Mouse (Mus musculus): Measurements from ENCODE around the gene Ripply1. TPM values are rescaled to one million over a fixed set of nuclear protein-coding genes. Genes with fewer than 3 reads are reported as not detected.

Gene Ripply1
- total RNA-seq (2018; cell fraction: chromatin; rRNA removed): not detected
- total RNA-seq (2018; cell fraction: cytosol; rRNA removed): not detected
- not detected for total RNA-seq (2018; cell fraction: nucleus; rRNA removed)
- not detected in 3 replicates for polyA plus RNA-seq (2018)

DNA sequence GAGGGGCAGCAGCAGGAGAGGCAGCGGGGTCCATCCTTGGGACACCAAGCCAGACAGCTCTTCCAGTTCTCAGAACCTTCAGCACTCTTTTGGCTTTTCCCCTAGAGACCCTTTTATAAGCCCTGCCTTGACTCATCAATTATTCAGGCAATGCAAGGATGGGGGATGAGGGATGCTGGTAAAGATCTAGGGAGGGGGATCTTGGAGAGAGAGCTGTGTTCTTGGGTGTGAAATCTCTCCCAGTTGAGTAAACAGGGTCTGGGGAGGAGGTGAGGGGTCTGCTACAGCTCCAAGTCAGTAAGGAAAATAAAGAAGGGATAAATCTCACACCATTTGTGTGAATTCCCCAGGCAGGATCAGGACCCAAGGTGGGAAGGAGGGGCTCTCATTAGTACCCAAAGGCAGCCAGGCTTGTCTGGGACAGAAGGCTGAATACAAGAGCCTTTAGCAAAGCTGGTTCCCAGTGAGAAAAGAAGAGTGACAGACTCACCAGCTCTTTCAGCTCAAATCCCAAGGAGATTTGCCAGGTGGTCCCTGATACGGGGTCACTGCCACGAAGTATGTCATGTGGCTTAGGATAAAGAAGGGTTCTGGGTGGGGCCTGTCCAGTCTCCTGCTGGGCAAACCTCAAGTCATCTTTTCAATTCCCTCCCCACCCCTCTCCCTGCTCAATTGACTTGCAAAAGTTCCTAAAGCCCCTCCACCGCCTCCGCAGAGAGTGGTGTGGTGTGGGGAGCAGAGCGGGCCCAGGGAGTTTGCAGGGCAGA is at the start of gene Ripply1:
Gene Ripply1 (minus strand): TSS at position 76 of the 767 bp plus-strand sequence.
- no peaks in the 10 kb centered on the region for H3K36me3 ChIP-seq (ENCODE audit: inconsistent target)
- no peak within 1 kb of the TSS for H3K27ac ChIP-seq
- H3K4me3 ChIP-seq (ENCODE audit: inconsistent target): no peak within 1 kb of the TSS
- no peaks in the 10 kb centered on the region for H3K79me2 ChIP-seq (ENCODE audit: inconsistent target)
- WGBS (ENCODE audit: missing documents): 73% methylated on average over 5 of the region's 6 CpGs

DNA sequence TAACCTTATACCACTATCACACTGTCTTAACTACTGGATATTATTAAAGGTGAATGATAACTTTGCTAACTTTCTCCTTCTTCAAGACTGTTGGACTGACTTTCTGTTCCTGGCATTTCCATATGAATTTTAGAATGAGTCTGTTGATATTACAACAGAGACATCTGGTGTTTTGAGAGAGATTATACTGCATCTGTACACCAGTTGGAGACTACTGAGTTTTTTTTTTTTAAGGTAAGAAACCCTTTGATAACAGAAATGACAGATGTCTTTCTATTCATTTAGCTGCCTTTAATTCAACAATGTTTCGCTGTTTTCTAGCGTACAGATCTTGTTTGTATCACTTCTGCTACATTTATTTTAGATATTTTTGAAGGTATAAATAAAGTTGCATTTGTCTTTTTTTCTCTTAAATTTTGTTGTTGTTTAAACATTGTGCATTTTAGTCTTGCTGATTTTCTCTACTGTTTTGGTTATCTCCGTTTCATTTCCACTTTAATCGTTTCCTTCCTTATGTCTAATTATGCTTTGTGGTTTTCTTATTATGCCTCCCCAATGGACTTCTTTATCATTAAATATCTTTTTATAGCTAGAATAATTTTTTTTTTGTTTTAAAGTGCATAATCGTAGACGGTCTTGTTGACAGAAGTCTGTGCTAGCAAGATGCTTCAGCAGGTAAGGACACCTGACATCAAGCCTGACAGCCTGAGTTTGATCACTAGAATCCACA is 46.4 kb upstream of the Ripply1 start:
- H3K79me2 ChIP-seq (ENCODE audit: inconsistent target): no peaks in the 10 kb centered on the region
- H3K27ac ChIP-seq: no peak overlapping the region
- H3K4me3 ChIP-seq (ENCODE audit: inconsistent target): no peak overlapping the region
- H3K36me3 ChIP-seq (ENCODE audit: inconsistent target): no peaks in the 10 kb centered on the region
- 70% methylated on average over 6 of the region's 6 CpGs for WGBS (ENCODE audit: missing documents)

DNA sequence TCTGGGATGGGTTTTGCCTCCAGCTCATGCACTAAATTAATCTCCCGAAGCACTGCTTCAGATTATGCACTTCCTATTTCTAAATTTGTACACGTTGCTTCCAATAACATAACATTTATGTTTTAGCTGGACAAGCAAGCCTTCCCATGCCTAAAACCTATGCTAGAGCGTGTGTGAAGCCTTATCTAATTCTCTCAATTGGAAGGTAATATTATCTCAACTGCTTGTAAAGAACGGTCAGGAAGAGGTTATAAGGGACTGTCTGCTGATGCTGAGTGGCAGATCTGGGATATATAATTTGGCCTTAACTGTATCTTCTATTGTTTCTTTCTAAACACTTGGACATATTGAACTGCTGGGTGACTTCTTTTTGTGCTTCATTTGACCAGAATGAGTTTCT is 44.8 kb upstream of the Ripply1 start:
- WGBS (ENCODE audit: missing documents): 85% methylated on average over 3 of the region's 4 CpGs
- no peak overlapping the region for H3K27ac ChIP-seq
- no peaks in the 10 kb centered on the region for H3K79me2 ChIP-seq (ENCODE audit: inconsistent target)
- no peaks in the 10 kb centered on the region for H3K36me3 ChIP-seq (ENCODE audit: inconsistent target)
- no peak overlapping the region for H3K4me3 ChIP-seq (ENCODE audit: inconsistent target)

DNA sequence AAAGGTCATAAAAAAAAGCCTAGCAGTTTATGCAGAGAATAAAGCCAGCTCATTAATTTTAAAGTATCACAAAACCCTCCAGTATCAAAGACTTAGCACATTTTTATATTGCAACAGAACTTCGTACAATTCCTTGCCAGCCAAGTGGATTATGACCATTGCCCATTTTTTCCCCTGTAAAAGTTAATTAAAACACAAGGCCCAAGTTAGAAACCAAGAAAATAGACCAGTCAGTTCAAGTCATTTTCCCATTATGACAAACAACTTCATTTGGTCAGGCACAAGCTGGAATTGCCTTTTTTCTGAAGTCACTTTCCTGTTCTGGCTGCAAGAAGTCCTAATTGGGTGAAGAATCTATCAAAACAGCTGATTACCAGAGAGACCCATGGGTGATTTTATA is 43.2 kb upstream of the Ripply1 start:
- Histone ChIP-seq H3K4me3 (ENCODE audit: inconsistent target) (no peak overlapping the region), H3K27ac (no peak overlapping the region), H3K79me2 (ENCODE audit: inconsistent target) (no peaks in the 10 kb centered on the region), H3K36me3 (ENCODE audit: inconsistent target) (no peaks in the 10 kb centered on the region)
- 90% methylated on average over 1 of the region's 1 CpGs for WGBS (ENCODE audit: missing documents)

DNA sequence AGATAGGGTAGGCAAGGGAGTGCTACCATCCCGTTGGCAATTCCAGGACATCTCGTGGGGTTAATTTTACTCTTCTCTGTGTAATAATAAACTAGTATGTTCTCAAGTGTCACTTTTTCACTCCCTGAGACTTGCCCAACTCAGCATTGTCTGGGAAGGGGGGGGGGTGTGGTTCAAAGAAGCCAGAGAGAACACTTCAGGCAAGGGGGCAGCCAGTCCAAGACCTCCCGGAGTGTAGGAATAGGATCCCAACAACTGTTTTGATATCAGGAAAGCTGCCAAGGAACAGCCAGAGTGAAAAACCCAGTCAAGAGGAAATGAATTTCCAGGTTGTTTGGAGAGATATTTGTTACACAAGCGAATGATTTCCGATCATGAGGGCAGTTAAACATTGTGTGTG is 33.0 kb upstream of the Ripply1 start:
- Histone ChIP-seq H3K79me2 (ENCODE audit: inconsistent target) (no peaks in the 10 kb centered on the region), H3K36me3 (ENCODE audit: inconsistent target) (no peaks in the 10 kb centered on the region), H3K27ac (no peak overlapping the region), H3K4me3 (ENCODE audit: inconsistent target) (no peak overlapping the region)
- 85% methylated on average over 5 of the region's 5 CpGs for WGBS (ENCODE audit: missing documents)

DNA sequence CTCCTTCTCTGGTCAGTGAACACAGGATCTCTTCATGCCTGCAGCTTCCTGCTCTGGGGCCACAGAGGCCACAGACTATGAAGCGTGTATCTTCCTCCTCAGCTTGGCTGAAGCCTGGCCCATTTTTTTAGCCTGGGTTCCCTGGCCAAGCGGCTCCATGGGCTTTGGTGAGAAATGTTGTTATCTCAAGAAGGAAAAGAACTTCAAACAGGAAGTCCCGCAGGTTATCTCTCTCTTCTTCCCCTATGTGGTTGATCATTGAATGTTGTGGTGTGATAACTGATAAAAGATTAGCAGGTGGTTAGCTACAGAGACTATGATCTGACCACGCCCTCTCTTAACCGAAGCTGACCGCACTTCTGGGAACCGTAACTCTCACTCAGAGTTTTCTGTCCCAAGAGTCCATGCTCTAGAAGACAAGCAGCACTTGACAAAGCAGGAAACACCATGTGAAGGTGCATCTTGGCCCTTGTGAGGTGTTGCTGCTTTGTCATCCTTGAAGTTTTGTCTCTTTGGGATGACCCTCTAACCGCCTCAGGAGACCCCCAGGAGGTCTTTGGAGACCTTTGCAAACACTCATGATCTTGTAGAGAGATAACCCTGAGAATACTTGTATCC is 32.0 kb upstream of the Ripply1 start:
- H3K27ac ChIP-seq: no peak overlapping the region
- WGBS (ENCODE audit: missing documents): 49% methylated on average over 8 of the region's 8 CpGs
- H3K79me2 ChIP-seq (ENCODE audit: inconsistent target): no peaks in the 10 kb centered on the region
- H3K4me3 ChIP-seq (ENCODE audit: inconsistent target): no peak overlapping the region
- no peaks in the 10 kb centered on the region for H3K36me3 ChIP-seq (ENCODE audit: inconsistent target)

DNA sequence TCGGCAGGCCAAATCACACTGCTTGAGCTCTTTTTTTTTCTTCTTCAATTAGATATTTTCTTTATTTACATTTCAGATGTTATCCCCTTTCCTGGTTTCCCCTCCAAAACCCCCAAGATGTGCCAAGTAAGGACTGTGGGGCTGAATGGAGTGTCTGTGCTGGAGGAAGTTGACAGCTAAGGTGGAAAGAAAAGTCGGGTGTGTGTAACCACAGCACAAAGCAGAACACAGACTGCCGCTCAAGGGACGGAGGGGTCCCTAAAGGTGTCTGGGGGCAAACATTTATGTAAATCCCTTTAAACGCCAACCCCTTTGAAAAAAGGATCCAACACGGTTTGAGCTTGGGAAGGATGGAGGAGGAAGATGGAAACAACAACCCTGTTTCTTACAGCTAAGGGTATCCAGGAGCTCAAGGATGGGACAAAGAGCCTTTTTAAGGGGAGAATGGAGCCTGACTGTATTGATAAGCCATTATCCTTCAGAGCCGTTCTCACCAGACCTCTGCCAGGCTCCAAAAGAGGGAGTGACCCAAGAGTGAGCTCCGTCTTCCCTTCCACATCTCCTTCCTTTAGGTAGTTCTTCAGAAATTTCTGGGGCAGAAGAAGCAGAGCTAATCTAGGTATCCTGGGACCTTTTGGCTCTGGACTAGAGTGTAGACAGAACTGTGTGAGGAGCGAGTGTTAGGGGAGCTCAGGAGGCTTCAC is 31.3 kb upstream of the Ripply1 start:
- H3K79me2 ChIP-seq (ENCODE audit: inconsistent target): no peaks in the 10 kb centered on the region
- no peak overlapping the region for H3K27ac ChIP-seq
- H3K4me3 ChIP-seq (ENCODE audit: inconsistent target): no peak overlapping the region
- WGBS (ENCODE audit: missing documents): 61% methylated on average over 9 of the region's 9 CpGs
- H3K36me3 ChIP-seq (ENCODE audit: inconsistent target): no peaks in the 10 kb centered on the region

DNA sequence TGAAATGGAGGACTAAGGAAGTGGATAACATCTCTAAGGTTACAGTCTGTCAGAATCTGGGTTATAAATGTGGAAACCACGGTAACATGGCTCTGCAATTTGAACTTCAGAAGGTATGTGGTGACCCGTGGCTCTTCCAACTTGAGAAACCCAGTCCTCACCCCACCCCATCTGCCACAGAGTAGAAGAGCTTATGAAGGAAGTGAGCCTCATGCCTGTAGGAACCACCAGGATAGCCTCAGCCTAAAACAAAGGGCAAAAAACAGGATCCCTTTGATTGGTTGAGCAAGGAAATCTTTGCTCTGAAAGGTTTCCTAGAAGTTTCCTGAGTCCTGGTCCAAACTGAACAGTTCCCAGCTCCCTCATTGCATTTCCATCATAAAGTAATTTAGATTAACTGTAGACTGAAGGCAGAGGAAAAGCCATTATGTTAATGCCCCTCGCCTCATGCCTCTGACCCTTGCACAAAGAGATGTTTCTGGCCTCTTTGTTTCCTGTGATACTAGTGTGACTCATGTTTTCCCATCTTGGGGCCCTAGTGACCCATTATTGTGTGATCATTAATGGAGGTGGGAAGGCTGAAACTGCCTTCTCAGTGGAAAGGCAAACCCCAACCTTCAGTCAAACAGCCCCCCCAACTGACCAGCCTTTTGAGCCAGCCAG is 30.6 kb upstream of the Ripply1 start:
- no peaks in the 10 kb centered on the region for H3K79me2 ChIP-seq (ENCODE audit: inconsistent target)
- no peak overlapping the region for H3K27ac ChIP-seq
- H3K4me3 ChIP-seq (ENCODE audit: inconsistent target): no peak overlapping the region
- H3K36me3 ChIP-seq (ENCODE audit: inconsistent target): no peaks in the 10 kb centered on the region
- 60% methylated on average over 3 of the region's 3 CpGs for WGBS (ENCODE audit: missing documents)

DNA sequence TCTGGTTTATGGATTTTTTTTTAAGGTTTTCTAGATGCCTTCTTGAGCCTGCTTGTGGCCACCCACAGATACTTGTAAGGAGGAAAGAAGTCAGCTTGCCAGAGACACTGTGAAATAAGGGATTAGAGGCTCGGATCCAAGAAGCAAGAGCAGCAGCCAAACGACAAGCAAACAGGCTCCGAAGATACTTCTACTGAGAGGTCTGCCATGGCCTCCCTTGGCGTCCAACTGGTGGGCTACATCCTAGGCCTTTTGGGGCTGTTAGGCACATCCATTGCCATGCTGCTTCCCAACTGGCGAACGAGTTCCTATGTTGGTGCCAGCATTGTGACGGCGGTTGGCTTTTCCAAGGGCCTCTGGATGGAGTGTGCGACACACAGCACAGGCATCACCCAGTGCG is 26.3 kb upstream of the Ripply1 start:
- Histone ChIP-seq H3K27ac (no peak overlapping the region), H3K4me3 (ENCODE audit: inconsistent target) (no peak overlapping the region), H3K36me3 (ENCODE audit: inconsistent target) (no peaks in the 10 kb centered on the region), H3K79me2 (ENCODE audit: inconsistent target) (no peaks in the 10 kb centered on the region)
- 90% methylated on average over 10 of the region's 10 CpGs for WGBS (ENCODE audit: missing documents)

DNA sequence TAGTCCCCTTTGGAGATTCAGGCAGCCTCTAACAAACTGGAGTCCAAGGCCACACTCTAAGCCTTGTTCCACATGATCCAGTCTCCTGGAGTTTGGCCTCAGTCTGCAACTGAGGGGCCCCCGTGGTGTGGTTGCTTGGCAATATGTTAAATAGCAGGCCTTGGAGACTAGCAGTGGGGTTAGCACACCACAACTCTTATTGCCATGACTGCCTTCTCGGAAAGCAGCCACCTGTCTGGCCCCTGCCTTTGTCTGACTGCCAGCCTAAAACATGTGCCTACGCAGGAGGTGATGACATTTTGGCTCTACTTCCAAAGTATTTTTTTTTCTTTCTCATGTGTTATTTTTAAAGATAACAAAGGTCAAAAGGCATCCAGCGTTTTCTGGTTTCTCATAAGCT is 25.9 kb upstream of the Ripply1 start:
- H3K27ac ChIP-seq: no peak overlapping the region
- 85% methylated on average over 4 of the region's 4 CpGs for WGBS (ENCODE audit: missing documents)
- H3K79me2 ChIP-seq (ENCODE audit: inconsistent target): no peaks in the 10 kb centered on the region
- no peaks in the 10 kb centered on the region for H3K36me3 ChIP-seq (ENCODE audit: inconsistent target)
- H3K4me3 ChIP-seq (ENCODE audit: inconsistent target): no peak overlapping the region

DNA sequence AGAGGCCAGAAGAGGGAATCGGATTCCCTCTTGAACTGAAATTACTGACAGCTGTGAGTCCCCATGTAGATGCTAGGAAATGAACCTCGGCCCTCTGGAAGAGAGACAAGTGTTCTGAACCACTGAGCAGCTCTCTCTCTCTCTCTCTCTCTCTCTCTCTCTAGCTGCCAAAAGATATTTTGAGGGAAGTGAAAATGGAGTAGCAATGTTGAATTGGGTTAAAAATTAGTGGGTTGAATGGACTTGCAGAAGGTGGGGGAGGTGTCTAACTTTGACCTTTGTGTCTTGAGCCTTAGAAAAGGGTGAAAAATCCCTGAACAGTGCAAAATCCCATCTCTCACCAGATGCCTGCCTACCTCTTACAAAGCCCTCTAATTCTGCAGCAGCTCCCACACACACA is 25.2 kb upstream of the Ripply1 start:
- H3K4me3 ChIP-seq (ENCODE audit: inconsistent target): no peak overlapping the region
- H3K36me3 ChIP-seq (ENCODE audit: inconsistent target): no peaks in the 10 kb centered on the region
- H3K27ac ChIP-seq: no peak overlapping the region
- no peaks in the 10 kb centered on the region for H3K79me2 ChIP-seq (ENCODE audit: inconsistent target)
- 37% methylated on average over 2 of the region's 2 CpGs for WGBS (ENCODE audit: missing documents)

DNA sequence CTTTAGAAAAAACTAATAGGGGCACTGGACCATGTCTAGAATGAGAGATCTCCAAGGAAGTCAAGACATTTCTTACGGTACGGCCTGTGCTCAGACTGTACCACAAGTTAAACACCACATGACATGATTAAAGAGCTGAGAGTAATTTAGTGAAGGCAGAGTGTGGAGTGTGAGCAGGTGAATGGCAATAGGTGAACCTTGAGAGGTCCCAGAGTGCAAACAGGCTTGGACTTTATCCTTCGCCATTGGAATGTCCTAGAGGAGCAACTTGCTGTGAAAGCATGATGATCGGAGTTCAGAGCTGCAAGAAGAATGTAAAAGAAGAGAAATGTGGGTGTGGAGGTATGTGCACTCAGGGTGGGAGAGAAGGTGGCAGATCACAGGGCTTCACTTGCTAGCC is 23.8 kb upstream of the Ripply1 start:
- Histone ChIP-seq H3K79me2 (ENCODE audit: inconsistent target) (no peaks in the 10 kb centered on the region), H3K27ac (no peak overlapping the region), H3K4me3 (ENCODE audit: inconsistent target) (no peak overlapping the region), H3K36me3 (ENCODE audit: inconsistent target) (no peaks in the 10 kb centered on the region)
- WGBS (ENCODE audit: missing documents): 94% methylated on average over 2 of the region's 4 CpGs

DNA sequence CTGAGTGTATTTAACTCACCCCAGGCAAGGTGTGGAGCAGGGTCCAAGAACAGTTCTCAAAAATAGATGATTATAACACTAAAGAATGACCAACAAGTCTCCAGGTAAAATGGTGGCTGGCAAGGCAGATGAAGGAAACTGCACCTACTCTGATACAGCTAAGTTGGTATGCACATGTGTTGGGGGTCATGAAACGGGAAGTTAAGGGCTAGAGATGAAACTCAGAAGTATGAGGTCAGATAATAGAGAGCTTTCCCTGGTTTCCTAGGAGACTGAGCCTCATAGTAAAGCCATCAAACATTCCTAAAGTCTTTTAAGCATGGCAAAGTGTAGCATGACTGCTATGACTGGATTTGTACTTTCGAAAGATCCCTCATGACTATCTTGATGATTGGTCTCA is 20.9 kb upstream of the Ripply1 start:
- WGBS (ENCODE audit: missing documents): 65% methylated on average over 2 of the region's 2 CpGs
- Histone ChIP-seq H3K27ac (no peak overlapping the region), H3K36me3 (ENCODE audit: inconsistent target) (no peaks in the 10 kb centered on the region), H3K4me3 (ENCODE audit: inconsistent target) (no peak overlapping the region), H3K79me2 (ENCODE audit: inconsistent target) (no peaks in the 10 kb centered on the region)

DNA sequence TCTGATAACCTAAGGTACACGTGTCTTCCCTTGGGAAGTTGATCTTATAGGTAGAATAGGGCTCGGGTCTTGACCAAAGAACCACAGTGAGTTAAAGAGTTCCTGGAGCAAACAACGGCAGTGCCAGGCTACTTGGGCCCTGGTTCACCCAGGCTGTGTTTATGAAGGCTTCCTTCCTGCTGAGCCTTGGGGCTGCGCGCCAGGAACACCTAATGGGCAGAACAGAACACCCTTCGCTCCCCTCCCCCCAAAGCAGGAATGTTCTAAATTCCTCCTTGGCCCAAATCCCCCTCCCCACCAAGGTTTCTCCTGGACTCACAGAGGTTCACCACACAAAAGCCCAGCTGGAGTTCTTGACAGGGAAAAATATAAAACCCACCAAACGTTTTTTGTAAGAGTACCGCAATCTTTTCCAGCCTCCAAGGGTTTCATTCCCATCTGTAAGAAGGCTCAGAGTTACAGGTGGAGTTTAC is 18.3 kb upstream of the Ripply1 start, which contains the start of gene Cldn2:
Gene Cldn2 (plus strand): TSS at position 423 of the 473 bp plus-strand sequence.
- WGBS (ENCODE audit: missing documents): 67% methylated on average over 8 of the region's 8 CpGs
- no peak within 1 kb of the TSS for H3K27ac ChIP-seq
- no peak within 1 kb of the TSS for H3K4me3 ChIP-seq (ENCODE audit: inconsistent target)

More for the DNA sequence above, 18.3 kb upstream of the Ripply1 start, which contains the start of gene Cldn2:
- Histone ChIP-seq H3K79me2 (ENCODE audit: inconsistent target) (no peaks in the 10 kb centered on the region), H3K36me3 (ENCODE audit: inconsistent target) (no peaks in the 10 kb centered on the region)
